Mouse (Mus musculus) erythroblast, adult 5-6 weeks (primary cell): ENCODE measurements around the gene Tppp. TPM values are rescaled to one million over a fixed set of nuclear protein-coding genes. Genes with fewer than 3 reads are reported as not detected.
"Not testable (repeated sequence)": the region's sequence is repeated elsewhere in the genome, so short reads cannot be mapped to it uniquely, and the experiment has no call there.

ENCODE experiments used
- ATAC-seq: replicated peaks from 2 replicates; pipeline ENCODE4 v1.8.0; 2016; ENCODE audit warnings: moderate number of reproducible peaks, mild to moderate bottlenecking, moderate TSS enrichment, inconsistent platforms; ENCODE audit not compliant: poor library complexity, low FRiP score, severe bottlenecking
- total RNA-seq, 2 experiments: library from RNA; stranded (forward) in 1 of 2; stranded (reverse) in 1 of 2; fragments of 150-400 nt in 1 of 2; fragments of 200-764, 138-1000 nt in 1 of 2; gene quantifications; 2 replicates each; pipeline versions ENCODE4 v1.2.3 to v1.2.4; 2015 to 2017; ENCODE audit warnings: low replicate concordance in 2 of 2

Tppp gene
- total RNA-seq, 2 experiments from 2014 or later, result 0.17 TPM; not detected in 1

DNA sequence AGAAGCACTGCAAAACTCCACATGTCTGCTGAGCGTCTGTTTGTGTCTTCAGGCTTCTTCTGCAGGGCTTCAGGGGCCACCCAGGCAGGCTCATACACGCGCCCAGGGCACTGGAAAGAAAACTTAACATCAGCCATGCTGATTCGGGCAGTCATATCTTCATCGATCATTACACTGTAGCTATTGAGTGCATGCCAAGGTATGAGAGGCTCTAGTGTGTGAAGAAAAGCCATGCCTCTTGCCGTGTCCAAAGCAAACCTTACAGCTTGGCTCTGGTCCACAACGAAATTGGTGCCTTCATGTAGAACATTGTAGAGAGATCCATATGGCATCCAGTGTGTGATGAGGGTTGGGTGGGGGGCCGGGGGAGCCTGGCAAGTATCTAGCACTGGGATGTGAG, 9.8 kb downstream of the Tppp start:
- ATAC-seq, result not testable (repeated sequence)

DNA sequence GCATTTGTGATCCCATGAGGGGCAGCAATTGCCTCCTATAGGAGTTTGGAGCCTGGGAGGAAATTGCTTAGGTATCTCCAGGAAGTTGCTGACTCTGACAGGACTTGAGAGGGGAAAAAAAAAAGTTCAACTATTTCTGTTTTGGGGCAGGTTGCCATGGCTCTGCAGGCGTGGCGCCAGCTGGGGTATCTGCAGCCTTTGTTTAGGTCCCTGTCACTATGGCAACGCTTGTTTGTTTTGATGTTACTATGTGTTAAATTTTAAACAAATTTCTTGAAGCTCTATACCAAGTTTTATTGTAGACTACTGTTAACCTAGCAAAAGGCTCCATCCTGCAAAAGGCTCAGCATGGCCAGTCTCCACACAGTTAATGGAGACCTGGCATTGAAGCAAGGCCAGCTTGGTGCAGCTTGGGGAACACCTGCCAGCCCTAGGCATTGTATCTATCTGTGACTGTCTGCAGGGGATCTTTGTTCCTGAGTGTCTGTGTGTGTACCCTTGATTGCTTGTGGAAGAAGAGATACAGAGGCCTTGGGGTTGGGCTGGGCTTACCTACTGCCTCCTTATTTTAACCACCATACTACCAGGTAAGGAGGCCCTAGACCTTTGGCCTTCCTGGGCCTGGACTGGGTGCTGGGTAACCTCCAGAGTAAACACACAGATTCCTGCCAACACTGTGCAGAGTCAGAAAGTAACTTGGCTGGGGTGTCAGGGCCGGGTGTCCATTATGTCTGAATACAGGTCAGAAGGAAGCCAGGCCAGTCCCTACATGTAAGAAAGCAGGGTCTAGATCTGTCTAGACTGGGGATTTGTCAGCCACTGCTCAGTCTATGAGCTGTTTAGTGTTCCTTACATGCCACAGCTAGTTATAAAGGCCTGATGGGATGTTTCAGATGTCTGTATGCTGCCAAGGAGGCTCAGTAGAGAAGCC, 16.2 kb downstream of the Tppp start:
- no peak for ATAC-seq

DNA sequence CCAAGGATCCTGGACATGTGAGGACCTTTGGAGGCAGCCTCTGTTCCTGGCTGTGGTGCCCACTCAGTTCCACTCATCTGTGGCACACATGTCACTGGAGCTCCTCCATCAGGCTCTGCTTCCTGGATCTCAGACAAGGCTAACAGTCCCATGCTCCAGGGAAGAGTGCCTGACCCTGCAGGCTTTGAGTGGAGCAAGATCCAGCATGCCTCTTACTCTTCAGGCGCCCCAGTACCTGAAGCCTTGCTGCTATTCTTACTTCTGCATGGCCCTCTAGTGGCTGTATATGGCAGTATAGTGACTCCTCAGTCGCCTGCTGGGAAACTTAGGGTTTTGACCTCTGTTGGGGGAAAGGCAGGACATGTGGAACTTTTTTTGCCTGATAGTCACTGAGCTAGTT, 17.0 kb downstream of the Tppp start:
- no peak for ATAC-seq

DNA sequence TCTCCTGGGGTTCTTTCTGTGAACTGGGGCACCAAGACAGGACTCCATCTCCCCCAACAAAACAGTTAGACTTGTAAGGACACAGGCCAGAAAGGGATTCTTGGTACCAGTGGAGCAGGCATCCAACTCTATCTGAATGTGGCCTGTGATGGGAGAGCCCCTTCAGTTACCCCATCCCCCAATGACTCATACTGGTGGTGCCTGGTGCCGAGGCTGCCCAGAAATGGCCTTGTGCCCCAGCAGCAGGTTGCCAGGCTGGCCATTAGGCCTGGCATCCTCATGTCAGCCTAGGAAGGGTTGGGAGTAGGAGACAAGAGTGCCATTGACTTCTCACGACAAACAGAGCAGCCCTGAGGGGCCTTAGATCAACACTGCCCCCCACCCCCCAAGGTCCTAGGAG, 18.9 kb downstream of the Tppp start:
- ATAC-seq, result no peak

DNA sequence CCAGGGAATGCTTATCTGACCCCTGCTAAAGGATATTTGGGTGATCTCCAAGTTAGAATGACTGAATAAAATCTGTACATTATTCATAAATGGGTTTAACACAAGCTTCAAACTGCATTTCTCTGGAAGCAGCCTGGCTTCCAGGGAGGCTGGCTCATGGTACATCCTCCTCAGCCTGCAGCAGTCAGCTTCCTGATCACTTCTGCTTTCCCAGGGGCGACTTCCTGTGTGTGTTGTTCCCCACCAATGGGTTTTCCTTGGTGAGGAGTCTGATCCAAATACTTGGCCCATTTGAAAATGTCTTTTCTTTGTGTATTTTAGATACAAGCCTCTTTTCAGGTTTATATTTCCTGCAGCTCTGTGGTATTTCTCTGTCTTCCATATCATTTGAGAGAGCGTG, 19.8 kb downstream of the Tppp start:
- ATAC-seq, result no peak

DNA sequence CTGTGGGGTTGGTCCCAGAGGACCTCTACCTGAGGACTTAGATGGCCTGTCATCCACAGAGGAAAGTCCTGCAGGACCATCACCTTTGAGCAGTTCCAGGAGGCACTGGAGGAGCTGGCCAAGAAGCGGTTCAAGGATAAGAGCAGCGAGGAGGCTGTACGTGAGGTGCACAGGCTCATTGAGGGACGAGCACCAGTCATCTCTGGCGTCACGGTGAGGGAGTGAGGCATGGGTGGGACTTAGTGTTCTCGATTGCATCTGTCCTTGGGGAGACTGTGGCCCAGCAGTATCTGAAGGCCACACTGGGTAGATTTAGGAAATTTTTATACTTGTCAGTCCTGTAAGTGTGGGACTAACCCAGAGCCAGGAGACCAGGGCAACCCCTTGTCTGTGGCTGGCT, 21.5 kb downstream of the Tppp start:
- ATAC-seq, result no peak

DNA sequence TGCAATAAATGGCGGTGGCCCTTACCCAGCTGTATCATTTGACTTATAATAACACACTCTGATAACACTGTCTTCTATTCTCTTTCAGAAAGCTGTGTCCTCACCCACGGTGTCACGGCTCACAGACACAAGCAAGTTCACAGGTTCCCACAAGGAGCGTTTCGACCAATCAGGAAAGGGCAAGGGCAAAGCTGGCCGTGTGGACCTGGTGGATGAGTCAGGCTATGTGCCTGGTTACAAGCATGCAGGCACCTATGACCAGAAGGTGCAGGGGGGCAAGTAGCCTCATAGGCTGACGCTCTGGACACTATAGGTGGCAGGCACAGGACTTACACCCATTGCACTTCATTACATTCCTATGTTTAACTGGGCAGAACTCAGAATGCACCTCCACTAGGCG, 21.9 kb downstream of the Tppp start:
- no peak for ATAC-seq

DNA sequence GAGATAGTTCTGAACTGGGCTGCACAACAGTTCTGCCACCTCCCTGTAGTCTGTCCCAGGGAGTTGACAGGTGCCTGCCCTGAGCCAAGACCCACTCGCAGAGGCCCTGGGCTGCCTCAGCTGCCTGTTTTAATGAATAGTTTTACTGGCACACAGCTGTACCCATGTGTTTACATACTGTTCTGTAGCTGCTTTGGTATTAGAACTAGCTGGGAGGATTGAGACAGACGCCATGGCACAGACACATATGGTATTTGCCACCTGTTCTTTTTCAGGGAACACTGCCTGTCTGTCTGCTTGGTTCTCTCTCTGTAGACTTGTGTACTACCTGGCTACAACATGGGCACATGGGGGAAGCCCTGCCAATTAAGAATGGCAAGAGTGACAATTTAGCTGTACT, 25.5 kb downstream of the Tppp start:
- ATAC-seq, result no peak

DNA sequence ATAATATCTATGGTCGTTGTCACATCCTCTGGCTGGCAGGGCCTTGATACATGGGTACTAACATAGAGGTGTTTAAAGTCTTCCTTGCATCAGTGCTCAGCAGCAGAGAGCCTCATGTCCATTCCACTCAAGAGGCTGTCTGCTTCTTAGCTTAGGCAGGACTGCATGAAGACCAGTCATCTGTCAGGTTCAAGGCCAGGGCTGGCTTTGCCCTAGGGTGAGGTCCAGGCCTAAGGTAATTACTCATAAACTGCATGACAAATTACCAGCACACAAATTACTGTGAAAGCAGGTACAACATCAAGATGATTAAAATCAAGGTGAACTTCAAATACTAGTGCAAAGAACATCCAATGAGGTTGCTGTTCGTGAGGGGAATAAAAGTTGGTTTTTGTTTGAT, 26.6 kb downstream of the Tppp start:
- no peak for ATAC-seq

DNA sequence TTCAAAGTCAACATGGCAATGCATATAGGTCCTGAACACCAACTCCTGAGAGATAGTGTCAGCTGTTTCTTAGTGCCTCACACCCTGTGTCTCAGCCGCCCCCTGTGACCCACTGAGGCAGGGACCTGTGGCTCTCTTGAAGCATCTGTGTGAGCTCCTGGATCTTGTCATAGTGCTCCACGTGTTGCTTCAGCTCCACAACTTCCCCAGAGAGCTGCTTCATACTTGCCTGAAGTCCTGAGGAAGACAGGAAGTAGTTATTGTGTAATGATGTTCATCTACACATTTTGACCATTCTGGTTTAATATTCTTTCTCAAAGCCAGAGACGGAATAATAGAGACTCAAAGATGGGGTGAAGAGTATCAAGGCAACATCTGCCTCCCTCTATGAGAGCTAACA, 30.7 kb downstream of the Tppp start:
- ATAC-seq, result no peak

DNA sequence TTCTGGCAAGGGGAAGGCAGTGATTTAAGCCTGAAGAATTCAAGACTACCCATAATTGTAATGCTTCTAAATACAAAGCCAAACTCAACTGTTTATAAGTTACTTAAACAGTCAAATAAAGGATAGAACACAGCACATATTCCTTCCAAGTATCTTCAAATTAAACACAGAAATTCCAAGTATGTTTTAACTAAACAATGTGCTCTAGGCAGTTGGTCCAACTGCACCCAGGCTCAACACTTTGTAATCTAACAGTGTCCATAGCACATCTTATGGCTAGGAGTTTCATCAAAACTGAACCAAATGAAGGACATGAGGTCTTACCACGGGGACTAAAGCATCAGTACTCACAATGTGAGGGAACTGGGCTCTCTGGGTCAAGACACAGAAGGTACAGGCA, 47.0 kb downstream of the Tppp start:
- ATAC-seq, result no peak

DNA sequence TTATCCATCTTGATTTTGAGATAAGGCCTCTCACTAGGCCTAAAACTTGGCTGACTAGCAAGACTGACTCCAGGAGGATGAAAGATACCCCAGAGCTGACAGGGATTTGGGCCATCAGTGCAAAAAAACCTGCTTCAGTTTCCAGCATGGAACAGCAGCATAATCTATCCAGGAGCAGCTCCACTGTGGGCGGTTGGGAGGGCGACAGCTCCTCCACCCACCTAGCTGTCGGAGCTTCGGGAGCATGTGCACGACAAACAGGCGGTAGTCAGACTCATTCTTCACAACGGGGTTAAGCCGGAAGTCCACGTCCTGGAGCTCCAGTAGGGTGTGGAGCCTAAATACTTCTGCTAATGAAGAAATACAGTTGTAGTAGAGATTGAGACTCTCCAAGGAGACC, 48.9 kb downstream of the Tppp start:
- ATAC-seq, result no peak

DNA sequence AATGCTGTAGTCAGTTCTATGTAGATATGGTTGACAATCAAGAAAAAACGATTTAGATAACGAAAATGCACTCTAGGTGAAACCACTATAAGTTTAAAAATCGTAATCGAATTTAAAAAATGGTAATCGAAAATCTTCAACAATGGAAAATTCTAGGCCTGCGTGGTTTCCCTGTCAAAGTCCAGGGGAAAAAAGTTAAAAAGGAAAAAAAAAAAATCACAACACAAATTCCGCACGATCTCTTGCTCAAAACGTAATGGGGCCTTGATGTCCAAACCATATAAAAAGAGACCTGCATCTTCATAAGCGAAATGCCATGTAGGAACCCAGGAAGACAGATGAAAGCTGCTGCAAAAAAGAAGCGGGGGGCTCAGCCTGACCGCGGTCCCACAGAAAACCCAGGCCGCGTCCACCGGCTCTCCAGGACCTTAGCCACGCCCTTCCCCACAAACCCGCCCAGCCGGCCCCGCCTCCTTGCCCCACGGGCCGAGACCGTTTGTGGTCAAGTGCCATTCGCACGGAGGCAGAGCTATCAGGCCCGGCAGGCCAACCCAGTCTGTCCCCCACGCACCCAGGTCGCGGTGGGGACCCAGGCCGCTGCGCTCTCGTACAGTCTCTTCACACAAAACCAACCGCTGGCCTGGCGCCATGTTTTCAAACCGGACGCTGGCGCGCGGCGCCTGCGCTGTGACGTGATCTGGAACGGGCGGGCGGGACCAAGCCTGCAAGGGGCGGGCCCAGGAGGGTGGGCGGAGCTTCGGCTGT, 52.6 kb downstream of the Tppp start, which contains the start of gene Cep72:
Gene Cep72, minus strand, starts transcription at position 687 of the 765 bp plus-strand sequence.
- ATAC-seq, result peak; percentile 96

DNA sequence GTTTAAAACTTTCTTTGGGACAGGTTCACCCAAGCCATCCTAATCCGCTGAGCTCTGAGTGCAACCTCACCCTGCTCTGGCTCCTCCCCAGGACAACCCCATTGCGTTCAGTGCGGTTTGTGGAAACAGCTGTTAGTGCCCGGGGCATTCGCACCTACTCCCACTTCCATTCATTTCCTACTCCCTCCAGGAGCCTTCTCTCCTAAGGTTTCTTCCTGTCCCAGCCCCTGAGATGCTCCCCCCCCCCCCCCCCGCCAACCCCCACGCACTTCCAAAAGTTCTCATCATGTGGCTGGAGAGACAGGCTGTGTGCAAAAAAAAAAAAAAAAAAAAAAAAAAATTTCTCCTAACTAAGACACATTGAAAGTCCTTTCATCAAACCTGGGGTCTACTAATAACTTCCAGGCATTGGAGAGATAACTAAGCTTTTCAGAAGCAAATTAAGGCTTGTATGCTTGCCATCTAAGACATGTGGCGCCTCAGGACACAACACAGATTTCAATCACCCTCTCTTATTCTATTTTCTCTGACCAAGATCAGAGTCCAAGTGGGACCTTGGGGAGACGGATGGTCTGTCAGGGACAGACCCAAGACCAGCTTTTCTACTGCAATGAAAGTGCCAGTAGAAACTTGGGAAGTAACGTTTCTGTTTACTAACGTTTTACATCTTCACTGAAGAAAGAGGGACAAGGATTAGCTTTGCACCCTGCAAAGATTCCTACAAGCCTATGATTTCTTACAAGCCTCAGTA, 53.3 kb downstream of the Tppp start:
- no peak for ATAC-seq

DNA sequence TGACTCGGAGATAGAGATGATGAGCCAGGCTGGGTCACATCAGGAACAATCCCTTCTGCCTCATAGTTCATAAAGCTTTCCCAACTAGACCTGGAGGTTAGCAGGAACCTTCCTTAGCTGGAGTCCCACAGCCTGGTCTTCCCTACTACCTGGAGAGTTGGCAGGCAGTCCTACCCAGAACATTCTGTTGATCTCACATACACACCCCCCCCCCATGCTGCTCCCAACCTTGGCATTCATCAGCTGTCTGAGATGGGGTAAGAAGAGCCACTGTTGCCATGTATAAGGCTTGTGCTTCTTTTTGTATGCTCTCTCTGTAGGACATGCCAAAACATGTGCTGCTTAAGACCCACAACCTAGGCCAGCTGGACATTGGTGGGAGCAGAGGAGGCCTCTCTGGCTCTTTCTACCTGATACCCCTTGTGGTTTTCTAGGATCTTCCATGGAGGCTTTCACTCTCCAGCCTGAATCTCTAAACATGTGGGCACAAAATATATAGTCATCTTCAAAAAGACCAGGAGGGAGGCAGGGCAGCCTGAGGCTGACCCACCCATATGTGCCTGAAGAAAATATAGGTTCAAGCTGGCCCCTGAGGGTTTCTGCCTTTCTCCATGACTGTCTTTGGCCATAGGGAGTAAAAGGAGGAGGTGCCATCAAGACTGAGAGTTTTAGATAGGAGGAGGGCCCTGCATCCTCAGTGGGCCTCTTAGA, 54.3 kb downstream of the Tppp start:
- no peak for ATAC-seq

DNA sequence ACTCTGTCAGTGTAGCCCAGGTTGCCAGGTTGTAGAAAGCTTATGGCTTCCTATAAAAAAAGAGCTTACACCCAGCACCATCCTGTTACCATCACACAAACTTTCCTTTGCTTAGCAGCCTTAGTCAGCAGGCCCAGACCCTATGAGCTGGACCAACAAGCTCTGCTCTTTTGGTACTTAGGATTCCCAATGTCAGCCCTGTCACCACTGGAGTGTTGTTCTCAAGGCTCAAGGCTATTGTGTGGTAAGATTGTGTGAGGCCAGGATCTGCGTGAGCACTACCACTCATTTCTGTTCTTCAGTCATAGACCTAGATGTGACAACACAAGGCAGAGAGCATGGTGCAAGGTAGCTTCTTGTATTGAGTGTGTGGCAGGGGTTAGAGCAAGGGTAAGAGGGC, 57.4 kb downstream of the Tppp start:
- no peak for ATAC-seq

DNA sequence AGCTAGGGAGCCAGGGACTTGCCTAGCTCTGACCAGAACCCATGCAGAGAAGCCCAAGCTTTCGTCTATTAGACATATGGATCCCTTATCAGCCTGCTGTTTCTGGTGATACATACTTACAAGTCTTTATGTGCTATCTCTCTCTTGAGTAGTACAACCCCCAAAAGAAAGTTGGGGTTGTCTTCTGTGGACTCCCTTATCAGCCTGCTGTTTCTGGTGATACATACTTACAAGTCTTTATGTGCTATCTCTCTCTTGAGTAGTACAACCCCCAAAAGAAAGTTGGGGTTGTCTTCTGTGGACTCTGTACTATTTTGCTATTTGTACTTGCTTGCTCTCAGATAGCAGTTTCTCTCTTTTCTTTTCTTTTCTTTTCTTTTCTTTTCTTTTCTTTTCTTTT, 62.0 kb downstream of the Tppp start:
- peak; percentile 46; the same call in 1 of the 2 replicates for ATAC-seq

DNA sequence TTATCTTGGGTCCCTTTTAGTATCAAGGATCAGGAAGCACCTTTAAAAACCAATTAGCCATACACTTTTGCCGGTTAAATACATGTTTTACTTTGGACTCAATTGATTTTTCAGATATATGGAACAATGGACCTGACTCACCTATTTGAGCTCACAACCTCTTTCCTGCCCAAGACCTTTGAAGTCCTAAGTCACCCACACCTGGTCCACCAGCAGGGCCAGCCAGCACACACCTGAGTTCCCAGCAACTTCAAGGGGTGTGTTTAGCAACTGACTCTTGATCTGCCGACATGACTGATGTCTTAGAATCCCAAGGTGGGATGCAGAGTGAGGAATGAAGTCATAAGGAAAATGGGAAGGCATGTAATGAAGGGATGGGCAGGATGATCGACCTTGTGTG, 62.5 kb downstream of the Tppp start:
- ATAC-seq, result no peak

DNA sequence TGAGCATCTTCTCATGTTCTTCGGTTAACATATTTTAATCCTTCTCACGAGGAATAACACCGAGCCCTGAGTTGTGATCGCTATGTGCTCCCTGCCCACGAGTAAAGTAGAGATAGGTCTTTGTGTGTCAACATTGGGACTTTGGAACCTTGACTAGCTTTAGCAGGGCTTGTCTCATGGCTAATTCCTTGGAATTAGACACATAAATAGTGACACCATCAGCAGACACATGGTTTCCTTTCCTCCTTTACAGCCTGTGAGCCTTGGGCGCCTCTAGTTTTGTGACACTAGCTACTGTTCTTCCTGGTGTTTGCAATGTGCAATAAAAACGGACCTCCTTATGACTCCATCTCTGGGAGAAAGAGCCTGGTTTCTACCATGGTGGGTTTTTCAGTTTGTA, 64.2 kb downstream of the Tppp start:
- no peak for ATAC-seq
